Mouse (Mus musculus): ENCODE measurements around the gene Vmn1r2.
"Not testable (repeated sequence)": the region's sequence is repeated elsewhere in the genome, so short reads cannot be mapped to it uniquely, and the experiment has no call there.

Gene Vmn1r2

GRCm38 (mm10) chr4:3167020-3167419 lies at the start of gene Vmn1r2:
Gene Vmn1r2, plus strand, starts transcription at chr4:3167320.
- not testable (repeated sequence) for DNase-seq (ENCODE audit: low read depth, low spot score)

- DNase-seq (ENCODE audit: low read depth, low spot score) = not testable (repeated sequence)
These were observed 19.2 kb upstream of the Vmn1r2 start for GRCm38 (mm10) chr4:3147926-3148325.

DNA sequence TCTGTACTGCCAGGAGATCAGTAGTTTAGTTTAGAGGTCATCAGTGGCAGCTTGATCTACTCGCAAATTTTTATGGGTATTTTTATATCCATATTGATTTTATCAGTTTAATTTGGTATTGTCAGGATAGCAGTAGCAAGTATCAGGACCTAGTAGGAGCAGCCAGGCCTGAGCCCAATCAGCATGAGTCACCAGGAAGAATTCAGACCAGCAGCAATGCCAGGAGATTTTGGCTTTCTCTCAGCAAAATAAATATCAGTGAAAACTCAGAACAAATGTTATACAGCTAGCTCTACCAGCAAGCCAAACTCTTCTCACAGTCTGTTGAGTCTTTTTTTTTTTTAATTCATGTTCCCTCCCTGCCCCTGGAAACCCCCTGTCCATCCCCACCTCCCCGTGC lies 13.8 kb upstream of the Vmn1r2 start:
- not testable (repeated sequence) for DNase-seq (ENCODE audit: low read depth, low spot score)

GRCm38 (mm10) chr4:3164429-3164828 lies 2.7 kb upstream of the Vmn1r2 start:
- not testable (repeated sequence) for DNase-seq (ENCODE audit: low read depth, low spot score)

- peak; percentile 0 for DNase-seq (ENCODE audit: low read depth, low spot score)
These were observed 2.1 kb upstream of the Vmn1r2 start for GRCm38 (mm10) chr4:3165046-3165445.

DNA sequence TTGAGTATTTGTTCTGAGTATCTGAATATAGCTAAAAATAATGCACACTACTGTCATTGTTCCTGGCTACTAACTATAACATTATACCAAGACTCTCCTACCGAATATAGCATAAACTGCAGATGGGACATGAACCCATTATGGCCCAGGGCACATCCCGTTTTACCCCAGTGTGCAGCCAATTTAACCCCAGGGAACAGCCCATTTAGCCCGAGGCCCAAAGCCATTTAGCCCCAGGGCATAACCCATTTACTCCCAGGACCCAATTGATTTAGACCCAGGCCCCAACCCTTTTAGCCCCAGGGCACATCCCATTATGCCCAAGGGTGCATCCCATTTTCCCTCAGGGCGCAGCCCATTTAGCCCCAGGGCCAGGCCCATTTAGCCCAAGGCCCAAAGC lies 7.5 kb downstream of the Vmn1r2 start:
- not testable (repeated sequence) for DNase-seq (ENCODE audit: low read depth, low spot score)

- not testable (repeated sequence) for DNase-seq (ENCODE audit: low read depth, low spot score)
These were observed 8.6 kb downstream of the Vmn1r2 start for GRCm38 (mm10) chr4:3175756-3176155.

DNA sequence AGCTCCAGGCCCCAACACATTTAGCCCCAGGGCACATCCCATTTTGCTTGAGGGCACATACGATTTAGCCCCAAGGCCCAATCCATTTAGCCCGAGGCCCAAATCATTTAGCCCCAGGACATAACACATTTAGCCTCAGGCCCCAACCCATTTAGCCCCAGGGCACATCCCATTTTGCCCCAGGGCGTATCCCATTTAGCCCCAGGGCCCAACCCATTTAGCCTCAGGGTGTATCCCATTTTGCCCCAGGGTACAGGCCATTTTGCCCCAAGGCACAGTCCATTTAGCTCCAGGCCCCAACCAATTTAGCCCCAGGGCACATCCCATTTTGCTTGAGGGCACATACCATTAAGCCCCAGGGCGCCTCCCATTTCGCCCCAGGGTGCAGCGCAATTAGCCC lies 9.1 kb downstream of the Vmn1r2 start:
- DNase-seq (ENCODE audit: low read depth, low spot score) = not testable (repeated sequence)

DNA sequence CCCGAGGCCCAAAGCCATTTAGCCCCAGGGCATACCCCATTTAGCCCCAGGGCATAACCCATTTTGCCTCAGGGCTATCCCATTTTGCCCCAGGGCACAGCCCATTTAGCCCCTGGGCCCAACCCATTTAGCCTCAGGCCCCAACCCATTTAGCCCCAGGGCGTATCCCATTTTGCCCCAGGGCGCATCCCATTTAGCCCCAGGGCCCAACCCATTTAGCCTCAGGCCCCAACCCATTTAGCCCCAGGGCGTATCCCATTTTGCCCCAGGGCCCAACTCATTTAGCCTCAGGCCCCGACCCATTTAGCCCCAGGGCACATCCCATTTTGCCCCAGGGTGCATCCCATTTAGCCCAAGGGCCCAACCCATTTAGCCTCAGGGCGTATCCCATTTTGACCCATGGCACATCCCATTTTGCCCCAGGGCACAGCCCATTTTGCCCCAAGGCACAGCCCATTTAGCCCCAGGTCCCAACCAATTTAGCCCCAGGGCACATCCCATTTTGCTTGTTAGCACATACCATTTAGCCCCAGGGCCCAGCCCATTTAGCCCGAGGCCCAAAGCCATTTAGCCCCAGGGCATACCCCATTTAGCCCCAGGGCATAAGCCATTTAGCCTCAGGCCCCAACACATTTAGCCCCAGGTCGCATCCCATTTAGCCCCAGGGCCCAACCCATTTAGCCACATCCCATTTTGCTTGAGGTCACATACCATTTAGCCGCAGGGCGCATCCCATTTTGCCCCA lies 9.8 kb downstream of the Vmn1r2 start:
- not testable (repeated sequence) for DNase-seq (ENCODE audit: low read depth, low spot score)

DNA sequence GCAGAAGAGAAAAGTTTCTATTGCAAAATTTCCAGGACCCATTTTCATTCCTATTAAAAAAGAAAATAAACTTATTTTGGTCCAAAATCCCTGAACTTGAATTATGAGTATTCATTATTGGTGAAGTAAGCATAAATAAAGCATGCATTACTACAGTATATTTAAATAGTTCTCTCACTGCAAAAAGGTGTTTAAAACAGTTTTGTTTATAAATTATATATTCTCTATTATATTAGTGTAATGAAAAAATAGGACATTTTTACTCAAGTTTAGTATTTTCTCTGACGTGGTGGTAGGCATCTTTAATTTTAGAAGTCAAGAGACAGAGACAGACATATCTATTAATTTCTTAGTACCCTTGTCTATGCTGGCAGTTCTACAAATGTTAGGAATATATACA lies 18.1 kb downstream of the Vmn1r2 start, which contains the start of gene Vmn1r3:
Vmn1r3 (minus strand) TSS at position 101 of the 400 bp plus-strand sequence.
- not testable (repeated sequence) for DNase-seq (ENCODE audit: low read depth, low spot score)

DNA sequence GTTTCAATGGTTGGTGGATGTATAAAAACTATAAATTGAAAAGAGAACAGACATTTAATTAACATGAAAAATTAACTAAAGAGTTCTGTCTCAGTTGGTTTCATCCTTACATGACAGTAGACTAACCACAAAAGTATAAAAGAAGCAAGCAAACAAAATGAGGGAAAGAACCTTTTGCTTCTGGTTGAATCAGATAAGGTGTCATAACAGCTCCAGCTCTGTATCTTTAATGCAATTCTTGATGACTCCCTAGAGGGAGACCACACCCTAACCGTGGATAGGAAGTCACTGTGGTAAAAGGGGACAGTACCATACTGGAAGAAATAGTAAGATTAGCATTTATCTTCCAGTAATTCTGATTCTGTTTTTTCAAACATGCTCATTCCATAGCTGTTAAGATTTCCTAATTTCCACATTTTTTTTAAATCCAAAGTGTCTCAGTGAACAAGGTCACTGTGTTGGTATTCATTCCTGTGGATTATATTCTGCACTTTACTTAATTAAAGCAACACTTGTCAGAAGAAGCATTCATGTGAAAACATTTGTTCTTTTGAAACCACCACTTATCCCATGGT lies 42.6 kb downstream of the Vmn1r2 start:
- not testable (repeated sequence) for DNase-seq (ENCODE audit: low read depth, low spot score)

DNA sequence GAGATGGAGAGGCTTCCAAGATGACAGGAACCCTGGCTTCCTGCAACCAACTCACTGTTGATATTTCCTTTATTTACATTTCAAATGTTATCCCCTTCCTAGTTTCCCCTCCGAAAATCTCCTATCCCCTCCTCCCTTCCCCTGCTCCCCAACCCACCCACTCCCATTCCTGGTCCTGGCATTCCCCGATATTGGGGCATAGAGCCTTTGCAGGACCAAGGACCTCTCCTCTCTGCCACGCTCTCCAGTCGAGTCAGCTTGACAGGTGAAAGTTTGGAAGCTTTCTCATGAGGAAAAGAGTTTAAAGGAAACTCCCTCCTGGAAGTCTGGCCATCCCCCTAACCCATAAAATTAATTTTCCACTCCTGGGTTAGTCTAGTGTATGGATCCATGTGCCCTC lies 46.2 kb downstream of the Vmn1r2 start:
- DNase-seq (ENCODE audit: low read depth, low spot score) = not testable (repeated sequence)

- not testable (repeated sequence) for DNase-seq (ENCODE audit: low read depth, low spot score)
These were observed 49.3 kb downstream of the Vmn1r2 start for GRCm38 (mm10) chr4:3216382-3216781.

Measured in brain, adult 2 months (tissue).